Mouse (Mus musculus) limb, embryonic 10.5 days (tissue): ENCODE data around the gene Phldb2. TPM values are rescaled to one million over a fixed set of nuclear protein-coding genes. Genes with fewer than 3 reads are reported as not detected.
A peak's percentile ranks its signal among the peaks of the same experiment; 100 is the strongest.

Source experiments
- DNase-seq: peaks from one replicate; pipeline ENCODE4 v3.0.0-alpha.2; 2017; ENCODE audit warnings: low spot score
- H3K27ac ChIP-seq: fragments of 300-500 bp; sonication (generic); 2 replicates; pipeline ENCODE4 v1.5.1; 2016; ENCODE audit warnings: mild to moderate bottlenecking
- H3K27me3 ChIP-seq: fragments of 300-500 bp; sonication (generic); 2 replicates; pipeline ENCODE4 v1.6.1; 2016; ENCODE audit warnings: low read depth, mild to moderate bottlenecking; ENCODE audit not compliant: poor library complexity, severe bottlenecking
- H3K36me3 ChIP-seq: fragments of 300-500 bp; sonication (generic); 2 replicates; pipeline ENCODE4 v1.6.1; 2016; ENCODE audit warnings: mild to moderate bottlenecking, moderate library complexity
- H3K4me1 ChIP-seq: fragments of 300-500 bp; sonication (generic); 2 replicates; pipeline ENCODE4 v1.6.1; 2016
- H3K4me3 ChIP-seq: fragments of 300-500 bp; sonication (generic); 2 replicates; pipeline ENCODE4 v1.5.1; 2016; ENCODE audit warnings: mild to moderate bottlenecking, moderate library complexity
- H3K9me3 ChIP-seq: fragments of 300-500 bp; sonication (generic); replicated peaks from 2 replicates; pipeline ENCODE4 v1.6.1; 2016; ENCODE audit warnings: mild to moderate bottlenecking
- WGBS: fragments of 180-500 bp; shearing (Covaris S2); methylation state at CpG from one replicate; pipeline ENCODE4 v1.1.7; 2016; 5-methylcytosine and 5-hydroxymethylcytosine counted together
- polyA plus RNA-seq: library from polyadenylated mRNA; unstranded; fragments of >200 nt; fragmentation: Nextera tagmentation; extraction: Ambion mirVana; gene quantifications from 2 replicates; pipeline ENCODE4 v1.2.1, GENCODE M21; 2016

The Phldb2 gene
- polyA plus RNA-seq, 1 experiment from 2014 or later: 50.2 TPM

DNA sequence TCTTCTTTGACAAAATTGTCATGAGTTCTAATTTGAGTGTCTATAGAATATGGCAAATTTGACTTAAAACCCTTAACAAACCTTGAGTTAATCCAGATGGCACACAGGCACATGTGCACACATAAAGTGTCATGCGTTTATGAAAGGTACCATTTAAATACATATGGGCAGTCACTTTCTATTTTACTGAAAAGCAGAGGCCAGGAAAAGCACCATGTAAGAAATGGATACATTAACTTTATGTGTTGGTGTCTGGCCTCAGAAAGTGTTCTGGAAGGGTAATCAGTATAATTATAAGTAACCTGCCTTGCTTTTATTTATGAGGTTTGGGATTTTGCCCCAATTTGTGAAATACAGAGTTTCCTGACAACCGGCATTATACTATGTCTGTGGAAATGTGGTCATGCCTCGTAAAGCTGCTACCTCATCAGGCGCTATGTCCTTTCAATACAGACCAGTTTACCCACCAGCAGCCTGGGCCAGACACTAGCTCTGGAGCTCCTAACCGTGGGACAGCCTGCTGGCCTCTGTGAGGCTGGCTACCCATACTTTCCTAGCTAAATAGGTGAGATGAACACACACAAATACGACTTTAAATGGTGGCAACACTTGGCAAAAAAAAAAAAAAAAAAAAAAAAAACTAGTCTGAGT, 73.2 kb downstream of the Phldb2 start:
- WGBS: 80% methylated on average over 6 of the region's 6 CpGs

GRCm38 (mm10) chr16:45877739-45878138, 75.7 kb downstream of the Phldb2 start:
- Histone ChIP-seq H3K36me3 (no peaks in the 10 kb centered on the region), H3K9me3 (no peaks in the 10 kb centered on the region), H3K27me3 (no peaks in the 10 kb centered on the region), H3K4me1 (no peaks in the 10 kb centered on the region; the same call in 1 of the 2 replicates), H3K27ac (no peak overlapping the region), H3K4me3 (no peak overlapping the region)
- 75% methylated on average over 1 of the region's 1 CpGs for WGBS
- DNase-seq: no peak

More for the DNA sequence above, 73.2 kb downstream of the Phldb2 start:
- no peak for DNase-seq
- Histone ChIP-seq H3K4me3 (no peak overlapping the region), H3K9me3 (no peaks in the 10 kb centered on the region), H3K4me1 (no peaks in the 10 kb centered on the region; the same call in 1 of the 2 replicates), H3K27ac (no peak overlapping the region), H3K27me3 (no peaks in the 10 kb centered on the region), H3K36me3 (no peaks in the 10 kb centered on the region)

DNA sequence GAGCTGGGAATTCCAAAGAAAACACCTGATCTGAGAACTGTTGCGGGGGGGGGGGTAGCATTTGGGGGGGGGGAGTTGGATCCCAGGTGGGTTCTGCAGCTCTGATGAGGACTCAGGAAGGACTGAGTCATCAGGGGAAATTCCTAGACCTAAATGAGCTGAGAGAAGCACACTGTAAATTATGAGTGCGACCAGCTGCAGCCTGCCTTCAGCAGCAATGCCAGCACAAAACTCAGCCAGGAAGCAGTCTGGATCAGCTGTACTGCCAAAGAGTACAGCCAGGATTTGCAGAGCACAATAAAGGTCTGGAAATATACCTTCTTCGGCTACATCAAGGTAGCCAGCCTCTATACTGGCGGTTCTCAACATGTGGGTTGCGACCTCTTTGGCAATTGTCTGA, 76.2 kb downstream of the Phldb2 start:
- Histone ChIP-seq H3K27ac (no peak overlapping the region), H3K9me3 (no peaks in the 10 kb centered on the region), H3K4me3 (no peak overlapping the region), H3K36me3 (no peaks in the 10 kb centered on the region), H3K27me3 (no peaks in the 10 kb centered on the region), H3K4me1 (no peaks in the 10 kb centered on the region; the same call in 1 of the 2 replicates)
- DNase-seq: no peak
- WGBS: 80% methylated on average over 5 of the region's 5 CpGs

DNA sequence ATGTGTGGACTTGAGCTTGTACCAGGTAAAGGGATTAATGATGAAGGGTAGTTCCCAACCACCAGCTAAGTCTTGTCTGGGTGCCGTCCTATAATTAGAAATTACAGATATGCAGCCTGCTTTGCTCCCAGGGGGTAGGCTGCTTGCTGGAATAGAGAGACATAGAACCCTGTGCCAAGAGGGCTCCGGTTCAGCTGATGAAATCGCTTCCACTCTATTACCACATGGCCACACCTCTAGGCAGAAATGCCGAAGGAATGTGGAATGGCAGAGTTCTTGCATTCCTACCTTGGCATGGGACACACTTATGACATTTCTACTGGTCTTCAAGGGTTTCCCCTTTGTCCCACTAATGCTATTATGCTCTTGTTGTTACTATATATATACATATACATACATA, 80.0 kb downstream of the Phldb2 start:
- WGBS: 88% methylated on average over 4 of the region's 4 CpGs

GRCm38 (mm10) chr16:45871286-45871976, 82.0 kb downstream of the Phldb2 start:
- no peak for DNase-seq
- Histone ChIP-seq H3K27ac (no peak overlapping the region), H3K36me3 (no peaks in the 10 kb centered on the region), H3K4me3 (no peak overlapping the region), H3K9me3 (no peaks in the 10 kb centered on the region), H3K27me3 (no peaks in the 10 kb centered on the region), H3K4me1 (peaks cover 4% of the 10 kb centered on the region)
- whole genome bisulfite sequencing: 67% methylated on average over 10 of the region's 10 CpGs

More for the DNA sequence above, 80.0 kb downstream of the Phldb2 start:
- no peak for DNase-seq
- H3K4me3 ChIP-seq: no peak overlapping the region
- peaks cover 4% of the 10 kb centered on the region for H3K4me1 ChIP-seq
- H3K36me3 ChIP-seq: no peaks in the 10 kb centered on the region
- no peaks in the 10 kb centered on the region for H3K9me3 ChIP-seq
- H3K27me3 ChIP-seq: no peaks in the 10 kb centered on the region
- no peak overlapping the region for H3K27ac ChIP-seq

- 34% methylated on average over 2 of the region's 2 CpGs for WGBS
- Histone ChIP-seq H3K27ac (no peak overlapping the region), H3K36me3 (no peaks in the 10 kb centered on the region), H3K4me1 (peaks cover 4% of the 10 kb centered on the region), H3K9me3 (no peaks in the 10 kb centered on the region), H3K27me3 (no peaks in the 10 kb centered on the region), H3K4me3 (no peak overlapping the region)
- DNase-seq: no peak
Observed at GRCm38 (mm10) chr16:45870651-45871050, 82.7 kb downstream of the Phldb2 start.

DNA sequence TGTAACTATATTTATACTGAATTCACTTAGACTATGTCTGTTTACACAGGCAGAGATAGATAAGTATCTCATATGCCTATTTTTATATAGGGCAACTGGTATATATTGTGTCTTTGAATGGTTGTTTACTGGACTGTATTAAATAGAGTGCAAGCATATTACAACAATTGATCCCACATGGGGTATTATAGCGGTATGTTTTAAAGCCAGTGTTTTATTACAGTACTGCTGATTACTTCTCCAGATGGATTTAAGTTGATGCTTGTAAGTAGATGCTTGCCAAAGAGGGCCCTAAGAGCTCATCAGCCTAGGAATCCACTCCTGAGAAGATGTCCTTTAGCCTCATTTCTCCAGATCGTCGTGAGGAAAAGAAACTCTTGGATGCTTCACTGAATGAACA, 84.4 kb downstream of the Phldb2 start:
- Histone ChIP-seq H3K36me3 (no peaks in the 10 kb centered on the region), H3K4me3 (no peak overlapping the region), H3K9me3 (no peaks in the 10 kb centered on the region), H3K27ac (no peak overlapping the region), H3K27me3 (no peaks in the 10 kb centered on the region), H3K4me1 (peaks cover 4% of the 10 kb centered on the region)
- 82% methylated on average over 3 of the region's 3 CpGs for whole genome bisulfite sequencing
- DNase-seq: no peak

GRCm38 (mm10) chr16:45857277-45857863, 96.0 kb downstream of the Phldb2 start:
- no peaks in the 10 kb centered on the region for H3K27me3 ChIP-seq
- WGBS: 89% methylated on average over 5 of the region's 5 CpGs

GRCm38 (mm10) chr16:45854499-45854898, 98.9 kb downstream of the Phldb2 start:
- Histone ChIP-seq H3K4me3 (no peak overlapping the region), H3K9me3 (no peaks in the 10 kb centered on the region), H3K36me3 (no peaks in the 10 kb centered on the region), H3K27ac (no peak overlapping the region), H3K27me3 (no peaks in the 10 kb centered on the region), H3K4me1 (no peaks in the 10 kb centered on the region)
- DNase-seq: no peak
- WGBS: 95% methylated on average over 10 of the region's 10 CpGs

More at GRCm38 (mm10) chr16:45857277-45857863, 96.0 kb downstream of the Phldb2 start:
- H3K4me3 ChIP-seq: no peak overlapping the region
- no peaks in the 10 kb centered on the region for H3K4me1 ChIP-seq
- H3K27ac ChIP-seq: no peak overlapping the region
- no peaks in the 10 kb centered on the region for H3K9me3 ChIP-seq
- H3K36me3 ChIP-seq: no peaks in the 10 kb centered on the region
- DNase-seq: no peak

- H3K36me3 ChIP-seq: no peaks in the 10 kb centered on the region
- H3K4me3 ChIP-seq: no peak overlapping the region
- WGBS: 76% methylated on average over 4 of the region's 4 CpGs
- H3K4me1 ChIP-seq: peaks cover 5% of the 10 kb centered on the region
- no peak for DNase-seq
- H3K27me3 ChIP-seq: no peaks in the 10 kb centered on the region
- no peak overlapping the region for H3K27ac ChIP-seq
- H3K9me3 ChIP-seq: no peaks in the 10 kb centered on the region
Observed at GRCm38 (mm10) chr16:45849045-45849444, 104.4 kb downstream of the Phldb2 start.

GRCm38 (mm10) chr16:45844875-45845274, 108.5 kb downstream of the Phldb2 start:
- no peaks in the 10 kb centered on the region for H3K9me3 ChIP-seq
- H3K36me3 ChIP-seq: no peaks in the 10 kb centered on the region
- H3K4me3 ChIP-seq: peak overlapping the region; percentile 72
- no peaks in the 10 kb centered on the region for H3K27me3 ChIP-seq
- H3K27ac ChIP-seq: peak overlapping the region; percentile 97
- peak; percentile 35 for DNase-seq
- 15% methylated on average over 10 of the region's 10 CpGs for WGBS
- H3K4me1 ChIP-seq: peaks cover 22% of the 10 kb centered on the region

- peak; percentile 91 for DNase-seq
- WGBS: under 1% methylated on average over 45 of the region's 45 CpGs
- Histone ChIP-seq H3K36me3 (no peaks in the 10 kb centered on the region), H3K4me1 (peaks cover 24% of the 10 kb centered on the region), H3K4me3 (peak overlapping the region; percentile 72), H3K9me3 (no peaks in the 10 kb centered on the region), H3K27ac (peak overlapping the region; percentile 97), H3K27me3 (no peaks in the 10 kb centered on the region)
Observed at GRCm38 (mm10) chr16:45844049-45844780, 109.2 kb downstream of the Phldb2 start.
